Mouse (Mus musculus) CH12F3 (cell line): Measurements from ENCODE around the gene Frat2.

Source experiments
- in situ Hi-C: fragments of 300-500 bp; cut with MboI; formaldehyde crosslinking; loops from 2 replicates; pipeline ENCODE4 v1.14.3; 2020; ENCODE audit warnings: low sequenced_read_pairs

The Frat2 gene

DNA sequence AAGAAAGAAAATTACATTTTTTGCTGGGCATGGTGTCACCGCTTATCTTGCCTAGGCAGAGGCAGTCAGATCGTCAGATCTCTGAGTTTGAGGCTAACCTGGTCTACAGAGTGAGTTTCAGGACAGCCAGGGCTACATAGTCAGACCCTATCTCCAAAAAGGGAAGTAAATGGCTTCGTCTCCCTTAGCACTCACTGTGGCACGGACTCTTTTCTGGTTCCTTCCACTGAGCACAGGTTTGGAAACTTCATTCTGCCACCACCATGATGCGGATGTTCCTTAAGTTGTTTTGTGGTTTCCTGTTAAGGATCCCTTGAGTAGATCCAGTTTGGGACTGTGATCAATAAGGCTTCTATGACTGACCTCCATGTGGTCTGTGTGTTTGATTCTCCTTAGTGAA, 23.0 kb downstream of the Frat2 start:
- in situ Hi-C loops: no loop called here

- in situ Hi-C loops: no loop called here
Measured at GRCm38 (mm10) chr19:41822589-41822988, 25.3 kb downstream of the Frat2 start.

DNA sequence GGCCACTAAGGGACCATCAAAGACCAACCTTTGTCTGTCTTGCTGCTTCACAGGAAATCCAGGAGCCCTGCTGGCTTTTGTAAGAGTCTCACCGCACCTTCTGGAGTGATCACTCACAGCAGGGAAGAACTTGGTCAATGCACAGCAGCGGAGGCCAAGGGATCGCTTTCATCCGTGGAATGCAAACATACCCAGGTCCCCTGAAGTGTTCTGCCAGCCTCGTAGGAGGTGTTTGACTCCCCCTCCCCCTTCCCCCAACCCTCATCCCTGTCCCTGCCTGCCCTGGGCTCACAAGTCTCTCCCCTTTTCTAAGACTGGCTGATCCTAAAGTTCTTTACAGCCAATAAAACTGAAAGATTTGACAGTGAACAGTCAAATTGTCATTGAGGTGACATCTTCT, 26.5 kb downstream of the Frat2 start:
- in situ Hi-C loops: no loop called here

- in situ Hi-C loops: no loop called here
Measured at GRCm38 (mm10) chr19:41818749-41819148, 29.2 kb downstream of the Frat2 start.

GRCm38 (mm10) chr19:41817325-41817724, 30.6 kb downstream of the Frat2 start:
- in situ Hi-C loops: no loop called here

DNA sequence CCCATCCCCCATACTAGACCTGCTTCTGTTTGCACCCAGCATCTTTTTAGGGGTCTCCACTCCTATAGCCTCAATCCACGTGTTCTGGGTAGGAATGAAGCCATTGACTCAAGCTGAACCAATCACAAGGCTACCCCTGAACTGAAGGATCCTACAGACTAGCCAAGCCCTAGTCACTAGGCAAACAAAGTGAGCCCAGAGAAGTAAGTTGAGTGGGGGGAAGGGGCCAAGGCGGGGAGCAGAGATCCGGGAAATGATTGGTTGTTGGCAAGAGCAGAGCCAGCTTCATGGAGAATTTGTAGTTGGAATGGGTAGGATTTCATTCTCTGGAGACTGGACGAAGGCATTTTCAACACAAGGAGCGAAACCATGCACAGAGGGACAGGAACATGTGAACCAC, 31.0 kb downstream of the Frat2 start:
- in situ Hi-C loops: no loop called here

GRCm38 (mm10) chr19:41816410-41816809, 31.5 kb downstream of the Frat2 start:
- in situ Hi-C loops: no loop called here

DNA sequence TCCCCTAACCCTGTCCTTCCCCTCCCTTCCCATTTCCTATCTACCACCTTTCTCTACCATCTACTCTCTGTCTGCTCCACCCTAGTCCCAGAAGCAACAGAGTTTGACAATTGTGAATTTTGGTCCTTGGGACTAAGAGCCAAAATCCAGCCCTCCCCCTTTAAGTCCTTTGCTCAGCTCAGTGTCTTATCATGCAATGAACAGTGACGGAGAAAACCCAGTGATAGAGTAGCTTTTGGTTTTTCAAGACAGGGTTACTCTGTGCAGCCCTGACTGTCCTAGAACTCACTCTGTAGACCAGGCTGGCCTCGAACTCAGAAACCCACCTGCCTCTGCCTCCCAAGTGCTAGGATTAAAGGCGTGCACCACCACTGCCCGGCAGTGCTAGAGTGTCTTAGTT, 34.6 kb downstream of the Frat2 start:
- in situ Hi-C loops: no loop called here

DNA sequence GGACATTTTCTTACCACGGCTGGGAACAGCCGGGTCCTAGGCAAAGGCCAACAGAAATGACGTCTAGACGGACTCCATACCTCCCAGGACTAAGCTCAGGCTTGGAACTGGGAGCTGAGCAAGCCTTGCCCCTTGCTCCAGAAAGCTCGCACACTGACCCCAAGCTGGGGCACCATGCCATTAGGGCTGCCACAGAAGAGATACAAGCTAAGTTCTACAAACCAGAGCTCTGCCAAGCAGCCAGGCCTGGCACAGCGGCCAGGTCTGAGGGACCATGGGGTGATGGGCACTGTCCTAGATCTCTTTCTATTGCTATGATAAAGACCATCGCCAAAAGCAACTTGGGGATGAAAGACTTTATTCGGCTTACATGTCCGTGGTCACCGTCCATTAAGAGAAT, 35.4 kb downstream of the Frat2 start:
- in situ Hi-C loops: no loop called here

DNA sequence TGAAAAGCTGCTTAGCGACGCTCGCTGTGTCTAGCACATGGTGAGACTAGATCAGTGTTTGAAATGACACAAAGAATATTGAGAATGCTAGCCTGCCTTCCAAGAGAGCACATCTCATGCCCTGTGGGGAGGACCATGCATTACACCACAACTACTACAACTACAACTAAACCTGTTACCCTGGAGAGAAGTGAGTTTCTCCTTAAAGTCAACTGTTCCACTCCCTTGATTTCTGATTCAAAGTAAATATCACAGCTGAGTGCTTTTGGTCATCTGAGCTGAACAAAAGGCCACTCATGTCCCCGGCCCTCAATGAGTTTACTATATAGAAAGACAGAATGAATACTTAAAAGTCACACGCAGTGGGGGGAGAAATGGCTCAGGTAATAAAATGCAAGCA, 37.9 kb downstream of the Frat2 start:
- in situ Hi-C loops: no loop called here

GRCm38 (mm10) chr19:41808104-41808634, 39.8 kb downstream of the Frat2 start:
- in situ Hi-C loops: no loop called here

- in situ Hi-C loops: no loop called here
Measured at GRCm38 (mm10) chr19:41807497-41807896, 40.4 kb downstream of the Frat2 start.

DNA sequence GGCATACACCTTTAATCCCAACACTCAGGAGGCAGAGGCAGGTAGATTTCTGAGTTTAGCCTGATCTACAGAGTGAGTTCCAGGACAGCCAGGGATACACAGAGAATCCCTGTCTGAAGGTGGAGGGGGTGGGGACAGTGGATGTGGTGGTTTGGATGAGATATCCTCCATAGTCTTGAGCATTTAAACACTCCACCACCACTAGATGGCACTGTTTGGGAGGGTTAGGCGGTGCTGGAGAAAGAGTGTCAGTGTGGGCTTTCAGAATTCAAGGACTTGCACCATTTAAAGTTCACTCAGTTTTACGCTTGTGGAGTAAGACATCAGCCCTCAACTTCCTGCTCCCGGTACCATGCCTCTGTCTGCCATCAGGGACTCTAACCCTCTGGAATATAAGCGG, 42.1 kb downstream of the Frat2 start:
- in situ Hi-C loops: no loop called here

DNA sequence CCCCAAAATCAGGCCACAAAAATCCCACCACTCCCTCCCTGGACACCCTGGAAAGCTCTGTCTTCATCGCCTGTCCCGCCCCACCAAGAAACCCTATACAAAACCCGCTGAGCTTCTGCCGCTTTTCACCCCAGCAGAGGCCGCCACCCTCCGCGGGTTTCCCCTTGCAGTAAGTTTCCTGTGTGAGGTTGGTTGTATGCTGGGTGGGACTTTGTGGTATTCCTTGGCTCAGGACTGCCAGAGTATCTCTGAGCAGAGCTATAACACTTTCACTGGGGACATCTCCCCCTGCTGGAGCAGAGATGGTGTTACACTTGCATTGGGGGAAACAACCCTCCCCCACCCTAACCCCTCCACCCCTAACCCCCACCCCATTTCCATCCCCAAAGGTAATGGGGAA, 44.6 kb downstream of the Frat2 start:
- in situ Hi-C loops: no loop called here

DNA sequence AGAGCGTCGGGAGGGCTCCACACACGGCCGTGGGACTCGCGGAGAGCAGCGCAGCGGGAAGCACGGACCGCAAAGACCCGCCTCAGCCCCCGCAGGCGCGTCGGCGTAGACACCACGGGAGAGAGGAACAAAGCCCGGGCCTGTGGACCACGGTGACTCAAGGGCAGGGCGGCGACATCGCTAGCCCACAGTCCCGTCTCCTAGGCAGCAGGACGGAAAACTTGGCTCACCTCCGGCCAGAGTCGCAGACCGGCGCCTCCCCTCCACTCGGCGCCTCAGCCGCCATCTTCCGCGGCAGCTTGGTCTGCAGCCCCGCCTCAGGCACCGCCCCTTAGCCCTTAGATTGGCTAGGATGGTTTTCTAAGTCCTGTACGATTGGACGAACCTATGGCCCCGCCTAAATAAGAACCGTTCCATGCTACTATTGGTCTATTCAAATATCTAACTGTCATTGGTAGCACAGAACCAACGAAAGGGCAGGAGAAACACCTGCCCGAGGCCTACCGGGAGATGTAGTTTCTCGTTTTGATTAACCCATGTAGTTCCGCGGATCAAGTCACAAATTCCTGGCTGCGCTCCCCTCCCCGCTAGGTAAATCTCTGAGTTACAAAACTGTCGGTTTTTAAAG, 46.1 kb downstream of the Frat2 start, which contains the start of gene Arhgap19:
Gene Arhgap19, minus strand, starts transcription at position 306 of the 628 bp plus-strand sequence.
- in situ Hi-C loops: no loop called here

GRCm38 (mm10) chr19:41800986-41801741, 46.8 kb downstream of the Frat2 start:
- in situ Hi-C loops: no loop called here

GRCm38 (mm10) chr19:41800451-41800850, 47.5 kb downstream of the Frat2 start:
- in situ Hi-C loops: no loop called here

GRCm38 (mm10) chr19:41797536-41797935, 50.4 kb downstream of the Frat2 start:
- in situ Hi-C loops: no loop called here

DNA sequence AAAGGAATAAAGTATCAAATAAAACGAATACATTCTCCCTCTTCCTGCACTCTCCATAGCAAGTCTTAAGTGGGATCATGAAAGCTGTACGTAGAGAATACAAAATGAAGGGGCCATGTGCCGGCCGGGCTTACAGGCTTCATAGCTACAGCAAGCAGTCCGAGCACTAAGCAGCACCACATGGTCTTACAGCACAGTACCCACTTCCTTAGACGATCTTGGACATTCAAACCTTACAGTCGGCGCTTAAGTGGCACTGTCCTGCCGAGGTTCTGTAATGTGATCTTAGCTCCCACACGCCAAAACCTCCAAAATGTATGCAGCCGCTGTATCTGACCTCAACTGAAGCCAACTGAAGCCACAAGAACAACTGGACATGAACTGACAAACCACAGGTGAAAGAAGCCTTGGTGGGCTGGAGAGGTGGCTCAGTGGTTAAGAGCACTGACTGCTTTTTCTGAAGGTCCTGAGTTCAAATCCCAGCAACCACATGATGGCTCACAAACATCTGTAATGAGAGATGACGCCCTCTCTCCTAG, 51.1 kb downstream of the Frat2 start:
- in situ Hi-C loops: no loop called here

DNA sequence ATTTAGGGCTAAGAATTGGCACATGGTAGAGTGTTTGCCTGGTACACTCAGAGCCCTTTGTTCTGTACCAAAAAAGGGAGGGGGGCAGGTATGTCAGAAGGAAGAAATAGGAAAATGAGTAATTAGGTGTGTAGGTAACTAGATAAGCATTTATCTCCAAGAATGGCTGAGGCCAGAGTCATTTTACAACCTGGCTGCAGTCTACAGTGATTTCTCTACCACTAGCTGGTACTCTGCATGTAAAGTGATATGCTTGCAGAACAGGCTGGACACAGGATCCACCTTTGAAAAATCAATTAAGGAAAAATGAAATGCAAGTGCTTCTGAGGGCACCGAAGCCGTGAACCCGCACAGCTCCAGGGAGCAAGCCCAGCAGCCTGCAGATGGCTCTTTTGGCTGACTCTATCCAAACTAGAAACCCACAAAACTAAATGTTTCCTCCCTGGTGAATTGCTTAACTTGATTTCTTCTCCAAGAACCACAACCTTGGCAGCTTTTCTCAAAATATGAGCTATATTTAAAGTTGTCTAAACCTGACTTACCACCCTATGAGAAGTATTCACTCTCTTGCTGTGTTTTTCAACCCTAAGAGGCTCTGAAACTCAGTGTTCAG, 51.7 kb downstream of the Frat2 start:
- in situ Hi-C loops: no loop called here
